Mouse (Mus musculus) kidney, adult 2 months (tissue): ENCODE data around the gene Fut8.

ENCODE experiments used
- CTCF ChIP-seq: fragments of 200-500 bp; conservative IDR thresholded peaks from 2 replicates; pipeline ENCODE4 v1.5.1; 2011; ENCODE audit warnings: low read depth, mild to moderate bottlenecking, control low read depth, low read length, moderate library complexity, mixed read lengths; ENCODE audit not compliant: insufficient read depth, insufficient read length
- POLR2A ChIP-seq: fragments of 200-500 bp; IDR thresholded peaks from one replicate; pipeline ENCODE4 v1.6.1; 2011; ENCODE audit warnings: low read depth, low read length, control low read depth

GRCm38 (mm10) chr12:77500439-77501055 lies 262.6 kb downstream of the Fut8 start:
- TF ChIP-seq CTCF (no peak), POLR2A (no peak)
